Mouse (Mus musculus): ENCODE data around the gene Clic5. TPM values are rescaled to one million over a fixed set of nuclear protein-coding genes. Genes with fewer than 3 reads are reported as not detected.

The Clic5 gene
- polyA plus RNA-seq (2016; fragmentation: Nextera tagmentation; extraction: Ambion mirVana) = 0.37 and 0.56 TPM in 2 replicates

GRCm38 (mm10) chr17:44188042-44188768 lies at the start of gene Clic5:
Clic5 (plus strand) TSS chr17:44188584.
- Histone ChIP-seq H3K4me3 (peak within 1 kb of the TSS; percentile 51), H3K4me1 (peaks cover 9% of the 10 kb centered on the region; the same call in 1 of the 2 replicates), H3K4me2 (peak within 1 kb of the TSS; percentile 78), H3K9ac (peak within 1 kb of the TSS; percentile 53; the same call in 1 of the 2 replicates), H3K27ac (no peak within 1 kb of the TSS), H3K36me3 (no peaks in the 10 kb centered on the region), H3K9me3 (replicated peaks) (no peaks in the 10 kb centered on the region), H3K27me3 (replicated peaks) (peaks cover 37% of the 10 kb centered on the region)
- ATAC-seq = peak; percentile 47; the same call in 1 of the 2 replicates
- 3% methylated on average over 24 of the region's 24 CpGs for WGBS (ENCODE audit: insufficient replicate concordance)

- WGBS (ENCODE audit: insufficient replicate concordance) = 55% methylated on average over 1 of the region's 1 CpGs
- Histone ChIP-seq H3K27me3 (replicated peaks) (no peaks in the 10 kb centered on the region), H3K4me1 (no peaks in the 10 kb centered on the region), H3K4me3 (no peak overlapping the region), H3K9ac (no peak overlapping the region), H3K36me3 (no peaks in the 10 kb centered on the region), H3K27ac (no peak overlapping the region), H3K4me2 (no peak overlapping the region), H3K9me3 (replicated peaks) (no peaks in the 10 kb centered on the region)
- ATAC-seq = no peak
Measured at GRCm38 (mm10) chr17:44145806-44146205, 42.6 kb upstream of the Clic5 start.

GRCm38 (mm10) chr17:44148109-44148846 lies 40.1 kb upstream of the Clic5 start:
- ATAC-seq = no peak
- H3K27ac ChIP-seq = no peak overlapping the region

GRCm38 (mm10) chr17:44151130-44151529 lies 37.3 kb upstream of the Clic5 start:
- Histone ChIP-seq H3K4me1 (no peaks in the 10 kb centered on the region), H3K4me2 (no peak overlapping the region), H3K27me3 (replicated peaks) (no peaks in the 10 kb centered on the region), H3K36me3 (no peaks in the 10 kb centered on the region), H3K9me3 (replicated peaks) (no peaks in the 10 kb centered on the region), H3K27ac (no peak overlapping the region), H3K4me3 (no peak overlapping the region), H3K9ac (no peak overlapping the region)
- 32% methylated on average over 3 of the region's 3 CpGs for WGBS (ENCODE audit: insufficient replicate concordance)
- no peak for ATAC-seq

More at GRCm38 (mm10) chr17:44148109-44148846, 40.1 kb upstream of the Clic5 start:
- Histone ChIP-seq H3K9ac (no peak overlapping the region), H3K27me3 (replicated peaks) (no peaks in the 10 kb centered on the region), H3K36me3 (no peaks in the 10 kb centered on the region), H3K4me3 (no peak overlapping the region), H3K4me2 (no peak overlapping the region), H3K9me3 (replicated peaks) (no peaks in the 10 kb centered on the region), H3K4me1 (no peaks in the 10 kb centered on the region)
- WGBS (ENCODE audit: insufficient replicate concordance) = 71% methylated on average over 5 of the region's 5 CpGs

GRCm38 (mm10) chr17:44151889-44152288 lies 36.5 kb upstream of the Clic5 start:
- no peak overlapping the region for H3K27ac ChIP-seq

GRCm38 (mm10) chr17:44153871-44154270 lies 34.5 kb upstream of the Clic5 start:
- H3K36me3 ChIP-seq = no peaks in the 10 kb centered on the region
- no peak for ATAC-seq
- 45% methylated on average over 5 of the region's 5 CpGs for WGBS (ENCODE audit: insufficient replicate concordance)
- H3K9me3 ChIP-seq (replicated peaks) = no peaks in the 10 kb centered on the region
- no peaks in the 10 kb centered on the region for H3K27me3 ChIP-seq (replicated peaks)
- H3K4me3 ChIP-seq = no peak overlapping the region
- H3K27ac ChIP-seq = no peak overlapping the region
- H3K9ac ChIP-seq = no peak overlapping the region
- H3K4me2 ChIP-seq = no peak overlapping the region
- no peaks in the 10 kb centered on the region for H3K4me1 ChIP-seq

More at GRCm38 (mm10) chr17:44151889-44152288, 36.5 kb upstream of the Clic5 start:
- WGBS (ENCODE audit: insufficient replicate concordance) = 61% methylated on average over 8 of the region's 8 CpGs
- Histone ChIP-seq H3K4me1 (no peaks in the 10 kb centered on the region), H3K36me3 (no peaks in the 10 kb centered on the region), H3K4me3 (no peak overlapping the region), H3K9ac (no peak overlapping the region), H3K9me3 (replicated peaks) (no peaks in the 10 kb centered on the region), H3K27me3 (replicated peaks) (no peaks in the 10 kb centered on the region), H3K4me2 (no peak overlapping the region)
- ATAC-seq = no peak

GRCm38 (mm10) chr17:44155204-44155603 lies 33.2 kb upstream of the Clic5 start:
- ATAC-seq = no peak
- no peaks in the 10 kb centered on the region for H3K9me3 ChIP-seq (replicated peaks)
- H3K36me3 ChIP-seq = no peaks in the 10 kb centered on the region
- H3K27me3 ChIP-seq (replicated peaks) = no peaks in the 10 kb centered on the region
- 52% methylated on average over 2 of the region's 2 CpGs for WGBS (ENCODE audit: insufficient replicate concordance)
- H3K4me1 ChIP-seq = no peaks in the 10 kb centered on the region
- no peak overlapping the region for H3K4me2 ChIP-seq
- H3K4me3 ChIP-seq = no peak overlapping the region
- no peak overlapping the region for H3K9ac ChIP-seq
- no peak overlapping the region for H3K27ac ChIP-seq

- ATAC-seq = no peak
- H3K27me3 ChIP-seq (replicated peaks) = no peaks in the 10 kb centered on the region
- H3K9me3 ChIP-seq (replicated peaks) = no peaks in the 10 kb centered on the region
- H3K4me3 ChIP-seq = no peak overlapping the region
- H3K4me2 ChIP-seq = no peak overlapping the region
- no peaks in the 10 kb centered on the region for H3K36me3 ChIP-seq
- no peak overlapping the region for H3K9ac ChIP-seq
- 23% methylated on average over 1 of the region's 1 CpGs for WGBS (ENCODE audit: insufficient replicate concordance)
- no peaks in the 10 kb centered on the region for H3K4me1 ChIP-seq
- no peak overlapping the region for H3K27ac ChIP-seq
Measured at GRCm38 (mm10) chr17:44158186-44158585, 30.2 kb upstream of the Clic5 start.

- H3K4me2 ChIP-seq = no peak overlapping the region
- no peak for ATAC-seq
- no peaks in the 10 kb centered on the region for H3K4me1 ChIP-seq
- H3K9ac ChIP-seq = no peak overlapping the region
- H3K27me3 ChIP-seq (replicated peaks) = no peaks in the 10 kb centered on the region
- no peak overlapping the region for H3K27ac ChIP-seq
- WGBS (ENCODE audit: insufficient replicate concordance) = 43% methylated on average over 11 of the region's 11 CpGs
- no peaks in the 10 kb centered on the region for H3K36me3 ChIP-seq
- no peak overlapping the region for H3K4me3 ChIP-seq
- no peaks in the 10 kb centered on the region for H3K9me3 ChIP-seq (replicated peaks)
Measured at GRCm38 (mm10) chr17:44160449-44160848, 27.9 kb upstream of the Clic5 start.

- H3K4me2 ChIP-seq = no peak overlapping the region
- 18% methylated on average over 5 of the region's 5 CpGs for WGBS (ENCODE audit: insufficient replicate concordance)
Measured at GRCm38 (mm10) chr17:44162514-44162913, 25.9 kb upstream of the Clic5 start.

GRCm38 (mm10) chr17:44162935-44163334 lies 25.4 kb upstream of the Clic5 start:
- Histone ChIP-seq H3K4me1 (no peaks in the 10 kb centered on the region), H3K4me3 (no peak overlapping the region), H3K27me3 (replicated peaks) (no peaks in the 10 kb centered on the region), H3K9me3 (replicated peaks) (no peaks in the 10 kb centered on the region), H3K27ac (no peak overlapping the region), H3K36me3 (no peaks in the 10 kb centered on the region), H3K9ac (no peak overlapping the region), H3K4me2 (no peak overlapping the region)
- no peak for ATAC-seq
- 46% methylated on average over 5 of the region's 5 CpGs for WGBS (ENCODE audit: insufficient replicate concordance)

More at GRCm38 (mm10) chr17:44162514-44162913, 25.9 kb upstream of the Clic5 start:
- no peak overlapping the region for H3K4me3 ChIP-seq
- no peaks in the 10 kb centered on the region for H3K36me3 ChIP-seq
- H3K4me1 ChIP-seq = no peaks in the 10 kb centered on the region
- H3K27me3 ChIP-seq (replicated peaks) = no peaks in the 10 kb centered on the region
- no peaks in the 10 kb centered on the region for H3K9me3 ChIP-seq (replicated peaks)
- H3K27ac ChIP-seq = no peak overlapping the region
- ATAC-seq = no peak
- H3K9ac ChIP-seq = no peak overlapping the region

GRCm38 (mm10) chr17:44165730-44166347 lies 22.5 kb upstream of the Clic5 start:
- no peak overlapping the region for H3K4me2 ChIP-seq
- WGBS (ENCODE audit: insufficient replicate concordance) = 60% methylated on average over 11 of the region's 11 CpGs
- ATAC-seq = no peak
- H3K4me1 ChIP-seq = no peaks in the 10 kb centered on the region
- no peaks in the 10 kb centered on the region for H3K27me3 ChIP-seq (replicated peaks)
- no peak overlapping the region for H3K27ac ChIP-seq
- H3K4me3 ChIP-seq = no peak overlapping the region
- no peak overlapping the region for H3K9ac ChIP-seq
- H3K36me3 ChIP-seq = no peaks in the 10 kb centered on the region
- no peaks in the 10 kb centered on the region for H3K9me3 ChIP-seq (replicated peaks)

Measured in liver, embryonic 12.5 days (tissue).